ENCODE assay signal across 7 mouse cellular contexts in the genomic region with DNA sequence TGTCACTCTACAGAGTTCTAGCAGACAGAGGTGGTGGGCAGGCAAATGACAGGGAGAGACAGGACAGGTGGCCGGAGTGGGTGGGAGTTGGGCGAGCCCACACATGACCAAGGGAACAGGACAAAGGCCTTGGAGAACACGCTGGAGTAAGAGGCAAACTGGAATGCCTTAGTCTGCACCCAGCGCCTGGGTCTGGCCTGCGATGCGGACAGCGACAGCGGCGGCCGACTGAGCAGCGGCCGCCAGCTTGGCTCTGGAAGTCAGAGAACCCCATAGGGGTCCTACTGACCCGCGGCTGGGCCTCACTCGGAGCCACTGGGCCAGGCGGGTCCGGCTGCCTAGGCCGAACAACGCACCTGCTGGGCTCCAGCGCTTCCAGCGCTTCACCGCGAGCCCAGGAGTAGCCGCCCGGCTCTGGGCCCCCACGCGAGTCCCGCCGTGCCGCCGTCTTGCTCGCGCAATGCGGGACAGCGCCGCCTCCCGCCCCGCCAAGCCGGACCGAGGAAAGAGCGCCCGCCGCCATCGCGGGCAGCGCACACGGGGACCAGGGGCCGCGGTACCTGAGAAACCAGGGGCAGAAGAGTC. TPM values are rescaled to one million over a fixed set of nuclear protein-coding genes. Genes with fewer than 3 reads are reported as not detected.
DNase-seq lines count a peak whose midpoint lies in the region; ATAC-seq and TF ChIP-seq lines count a peak whose summit lies in the region.

No protein-coding gene starts in this region.

- no peaks in the 10 kb centered on the region for H3K79me2 ChIP-seq in CH12.LX (replicated peaks; ENCODE audit: control insufficient read depth, extremely low read depth, insufficient read depth, poor library complexity, severe bottlenecking)

- no peaks in the 10 kb centered on the region for H3K9me3 ChIP-seq in CH12.LX (replicated peaks; ENCODE audit: low read length)
- no peaks in the 10 kb centered on the region for H3K9me3 ChIP-seq in heart, embryonic 13.5 days

- H3K4me2 ChIP-seq in CH12.LX (ENCODE audit: insufficient read depth, low read depth, poor library complexity, severe bottlenecking): peak overlapping the region; percentile 85
- H3K4me2 ChIP-seq in heart, embryonic 13.5 days: peak overlapping the region; percentile 93

- DNase-seq in 3T3-L1 (ENCODE audit: low read depth, low spot score): peak; percentile 47
- no peak for DNase-seq in CH12.LX (ENCODE audit: extremely low read depth)
- peak; percentile 63 for DNase-seq in embryo, embryonic 10 days (ENCODE audit: low spot score)
- peak; percentile 39 to 59 for DNase-seq in kidney, postnatal 25 days
- DNase-seq in lung, adult 18-20 months: peak; percentile 25 to 33

- dilution Hi-C loops in CH12.LX (cut with MboI; ENCODE audit: extremely low pct_ligation_motif_present, extremely low pct_unique_long_range_greater_than_20kb, low sequenced_read_pairs): no loop called here

- H3K9ac ChIP-seq in CH12.LX (ENCODE audit: insufficient read depth, low read depth): peak overlapping the region; percentile 68
- peak overlapping the region; percentile 90 for H3K9ac ChIP-seq in heart, embryonic 13.5 days

- TF ChIP-seq RAD21 in CH12.LX (IDR thresholded peaks at IDR 0.05; ENCODE audit: low read depth, low read length): no peak

- H3K27ac ChIP-seq in CH12.LX (ENCODE audit: insufficient read depth, low read depth): no peak overlapping the region
- H3K27ac ChIP-seq in heart, embryonic 13.5 days (replicated peaks): peak overlapping the region; percentile 92
- H3K27ac ChIP-seq in olfactory bulb, adult 2 months (ENCODE audit: insufficient read depth, low read depth, low read length): no peak overlapping the region

- H3K4me1 ChIP-seq in CH12.LX (ENCODE audit: control insufficient read depth in 1 of 2, insufficient read depth in 2 of 2): peaks cover 3 to 10% of the 10 kb centered on the region in 2 experiments
- H3K4me1 ChIP-seq in heart, embryonic 13.5 days: peaks cover 40% of the 10 kb centered on the region
- H3K4me1 ChIP-seq in olfactory bulb, adult 2 months (ENCODE audit: control insufficient read depth, insufficient read depth, low read length): peaks cover 15% of the 10 kb centered on the region

- H3K4me3 ChIP-seq in CH12.LX (replicated peaks in 1 of 3; ENCODE audit: low read depth in 2 of 3, low read length in 2 of 3, poor library complexity in 1 of 3): peak overlapping the region; percentile 49 to 90 (median 68)
- H3K4me3 ChIP-seq in heart, embryonic 13.5 days: peak overlapping the region; percentile 90
- H3K4me3 ChIP-seq in olfactory bulb, adult 2 months (ENCODE audit: insufficient read depth, low read depth, low read length): peak overlapping the region; percentile 72

- no peak for TF ChIP-seq POLR2A in CH12.LX (IDR thresholded peaks at IDR 0.05; ENCODE audit: low read depth, low read length)
- no peak for TF ChIP-seq POLR2A in olfactory bulb, adult 2 months (IDR thresholded peaks at IDR 0.05; ENCODE audit: insufficient read depth, low read depth, low read length)

- in situ Hi-C loops in CH12.LX (cut with MboI; ENCODE audit: low pct_ligation_motif_present, low pct_unique_long_range_greater_than_20kb, low sequenced_read_pairs): no loop called here

- no peaks in the 10 kb centered on the region for H3K27me3 ChIP-seq in CH12.LX (replicated peaks)
- no peaks in the 10 kb centered on the region for H3K27me3 ChIP-seq in heart, embryonic 13.5 days (replicated peaks)

- ATAC-seq in heart, embryonic 13.5 days (ENCODE audit: extremely low read depth, insufficient number of reproducible peaks, low FRiP score, low TSS enrichment): peak; percentile 39; the same call in 1 of the 2 replicates

- TF ChIP-seq EP300 in CH12.LX (IDR thresholded peaks at IDR 0.05; ENCODE audit: low read length): no peak

- peaks cover 0 to 9% of the 10 kb centered on the region in 2 experiments for H3K36me3 ChIP-seq in CH12.LX (replicated peaks in 1 of 2; ENCODE audit: control insufficient read depth in 1 of 2, insufficient read depth in 1 of 2, low read length in 1 of 2)
- H3K36me3 ChIP-seq in heart, embryonic 13.5 days: peaks cover 3% of the 10 kb centered on the region; the same call in 1 of the 2 replicates

- WGBS in heart, embryonic 13.5 days: under 1% methylated on average over 49 of the region's 49 CpGs
- WGBS in olfactory bulb, adult 2 months: under 1% methylated on average over 49 of the region's 49 CpGs

- no peak for TF ChIP-seq CTCF in CH12.LX (conservative IDR thresholded peaks at IDR 0.05 in 1 of 2, IDR thresholded peaks at IDR 0.05 in 1 of 2; ENCODE audit: low read depth in 2 of 2, low read length in 2 of 2)
- no peak for TF ChIP-seq CTCF in olfactory bulb, adult 2 months (IDR thresholded peaks at IDR 0.05; ENCODE audit: insufficient read depth, low read depth, low read length)

TF ChIP-seq in CH12.LX, 34 proteins besides CTCF, POLR2A, EP300 and RAD21:
- 0 out of 2 replicates have a peak, but pooled peaks have one; percentile 16 for TF ChIP-seq UBTF (IDR thresholded peaks at IDR 0.05; ENCODE audit: low read depth, low read length)
- no peak for TF ChIP-seq TCF12 (IDR thresholded peaks at IDR 0.05; ENCODE audit: low read depth, low read length)
- TF ChIP-seq PAX5 (IDR thresholded peaks at IDR 0.05; ENCODE audit: low read length): no peak
- peak; percentile 50 for TF ChIP-seq MXI1 (IDR thresholded peaks at IDR 0.05; ENCODE audit: low read depth, low read length)
- no peak for TF ChIP-seq SMC3 (IDR thresholded peaks at IDR 0.05; ENCODE audit: low read depth, low read length)
- TF ChIP-seq NELFE (IDR thresholded peaks at IDR 0.05; ENCODE audit: low read depth, low read length): no peak
- no peak for TF ChIP-seq BHLHE40 (IDR thresholded peaks at IDR 0.05; ENCODE audit: low read depth, low read length)
- 0 out of 2 replicates have a peak, but pooled peaks have one; percentile 39 for TF ChIP-seq SIN3A (IDR thresholded peaks at IDR 0.05; ENCODE audit: low read length)
- TF ChIP-seq MAX (IDR thresholded peaks at IDR 0.05; ENCODE audit: low read length): 0 out of 2 replicates have a peak, but pooled peaks have one; percentile 21
- no peak for TF ChIP-seq MYC (IDR thresholded peaks at IDR 0.05; ENCODE audit: low read depth, low read length)

RNA-seq across cellular contexts. Expression of a gene that starts 0.5 kb away (rescaled TPM):
- total RNA-seq in CH12.LX (2012; rRNA removed) (3.3 and 4.0 TPM in 2 replicates), CH12.LX (2014; rRNA removed) (5.2 and 5.3 TPM in 2 replicates)
- 4.2 and 4.9 TPM in 2 replicates for polyA plus RNA-seq in CH12.LX (2012; ENCODE audit: insufficient read length, low read depth)
- 18.5 and 18.8 TPM in 2 replicates for polyA plus RNA-seq in heart, embryonic 13.5 days (2015; fragmentation: Nextera tagmentation; extraction: Ambion mirVana)
- polyA plus RNA-seq in olfactory bulb, adult 2 months (2012; ENCODE audit: insufficient read depth, insufficient read length, low replicate concordance, missing spikeins): not detected in 2 replicates
